Mouse (Mus musculus): ENCODE measurements around the gene Vmn2r27.
A peak's percentile ranks its signal among the peaks of the same experiment; 100 is the strongest.

The Vmn2r27 gene

DNA sequence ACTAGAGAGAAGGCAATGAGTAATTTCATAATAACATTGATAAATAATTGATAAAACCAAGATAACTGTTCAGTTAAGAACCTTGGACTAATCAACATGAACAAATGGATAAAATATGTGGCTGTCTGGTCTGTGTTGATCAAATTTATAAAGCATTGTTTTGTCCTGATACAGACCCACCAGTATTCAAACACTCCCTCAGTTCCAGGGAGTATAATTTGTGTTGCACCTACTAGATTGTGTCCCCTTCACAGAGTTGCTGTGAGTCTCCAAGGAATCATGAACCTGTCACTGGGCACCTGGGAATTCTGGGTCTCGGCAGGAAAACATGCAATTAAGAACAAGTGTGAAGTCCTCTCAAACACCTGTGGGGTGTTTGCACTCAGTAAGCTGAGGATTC, at the start of gene Vmn2r27:
Gene Vmn2r27 (minus strand): TSS at position 101 of the 400 bp plus-strand sequence.
- no peak for DNase-seq (ENCODE audit: low read depth, low spot score)

- no peak for DNase-seq (ENCODE audit: low read depth, low spot score)
Observed at GRCm38 (mm10) chr6:124278291-124278690, 46.6 kb upstream of the Vmn2r27 start.

GRCm38 (mm10) chr6:124277641-124278040, 46.0 kb upstream of the Vmn2r27 start:
- DNase-seq (ENCODE audit: low read depth, low spot score) = no peak

DNA sequence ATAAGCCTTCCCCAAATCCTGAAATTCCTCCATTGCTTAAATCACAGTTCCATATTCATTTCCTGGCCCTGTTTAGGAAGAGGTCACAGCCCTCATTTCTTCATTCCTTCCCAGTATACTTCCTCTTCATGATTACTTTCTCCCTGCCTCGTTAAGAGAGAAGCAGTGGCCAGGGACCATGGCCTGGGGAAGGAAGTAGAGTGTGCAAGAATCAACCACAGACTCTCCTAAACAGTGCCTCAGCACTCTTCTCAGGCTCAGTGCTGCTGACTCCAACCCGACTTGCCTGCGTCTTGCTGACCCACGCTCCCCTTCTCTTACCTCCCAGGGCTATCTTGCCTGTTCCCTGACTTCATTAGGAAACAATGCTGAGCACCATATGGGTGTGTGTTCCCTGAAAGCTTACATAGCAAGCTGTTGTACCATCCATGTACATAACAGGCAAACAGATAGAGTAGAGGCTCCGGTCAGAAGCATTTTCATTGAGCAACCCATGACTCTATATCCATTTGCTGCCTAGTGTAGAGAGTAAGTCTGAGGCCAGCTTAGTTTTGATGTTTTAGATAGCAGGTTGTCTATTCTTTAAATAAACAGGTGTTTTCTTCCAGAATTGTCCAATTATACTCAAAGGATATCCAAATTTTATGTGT, 41.7 kb upstream of the Vmn2r27 start:
- peak; percentile 39 for DNase-seq (ENCODE audit: low read depth, low spot score)

DNA sequence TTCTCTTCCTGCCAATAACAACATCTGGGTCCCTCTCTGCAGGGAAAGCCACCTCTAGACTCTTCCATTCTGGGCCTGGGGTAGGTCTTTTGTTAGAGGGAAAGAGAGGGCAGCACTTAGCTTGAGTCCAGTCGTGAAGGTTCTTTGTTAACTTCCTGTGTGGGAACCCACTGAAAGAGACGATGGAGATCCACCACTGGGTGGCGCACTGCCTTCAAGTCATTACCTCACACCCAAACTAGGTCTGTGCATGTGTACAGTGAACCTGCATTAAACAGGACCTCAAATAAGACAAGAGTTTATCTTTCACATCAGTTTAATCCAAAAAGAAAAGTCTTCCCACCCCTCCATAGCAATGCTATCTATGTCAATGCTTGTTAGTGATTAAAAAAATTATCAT, 31.0 kb upstream of the Vmn2r27 start:
- DNase-seq (ENCODE audit: low read depth, low spot score) = peak; percentile 32

DNA sequence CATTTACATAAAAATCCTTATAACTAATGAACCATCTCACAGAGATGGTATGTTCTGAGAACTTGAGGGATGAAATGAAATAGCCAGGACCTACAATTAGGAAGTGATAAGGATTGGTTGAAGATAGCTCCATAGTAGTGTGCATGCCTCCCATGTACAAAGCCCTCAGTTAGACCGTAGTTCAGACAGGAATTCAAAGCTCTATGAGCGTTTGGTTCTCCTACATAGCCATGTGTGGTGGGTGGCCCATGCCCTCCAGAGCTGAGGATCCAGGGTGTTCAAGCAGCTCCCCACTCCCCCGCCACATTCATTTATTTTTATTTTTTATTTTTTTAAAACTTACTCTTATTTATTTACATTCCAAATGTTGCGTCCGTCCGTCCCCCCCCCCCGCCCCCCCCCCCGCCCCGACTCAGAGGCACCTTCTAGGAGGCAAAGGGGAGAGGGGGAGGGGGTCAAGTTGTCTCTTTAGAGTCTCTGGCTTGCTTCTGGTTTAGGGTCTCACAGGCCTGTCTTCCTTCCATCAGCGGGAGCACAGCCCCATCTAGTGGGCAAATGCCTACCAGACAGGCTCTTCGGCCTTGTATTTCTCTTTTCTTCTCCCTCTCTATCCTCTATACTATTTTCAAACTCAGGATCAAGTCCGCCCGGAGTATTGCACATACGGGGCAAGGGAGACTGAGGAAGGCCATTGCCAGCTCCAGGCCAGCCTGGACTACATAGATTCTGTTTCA, 28.7 kb upstream of the Vmn2r27 start:
- DNase-seq (ENCODE audit: low read depth, low spot score) = no peak

DNA sequence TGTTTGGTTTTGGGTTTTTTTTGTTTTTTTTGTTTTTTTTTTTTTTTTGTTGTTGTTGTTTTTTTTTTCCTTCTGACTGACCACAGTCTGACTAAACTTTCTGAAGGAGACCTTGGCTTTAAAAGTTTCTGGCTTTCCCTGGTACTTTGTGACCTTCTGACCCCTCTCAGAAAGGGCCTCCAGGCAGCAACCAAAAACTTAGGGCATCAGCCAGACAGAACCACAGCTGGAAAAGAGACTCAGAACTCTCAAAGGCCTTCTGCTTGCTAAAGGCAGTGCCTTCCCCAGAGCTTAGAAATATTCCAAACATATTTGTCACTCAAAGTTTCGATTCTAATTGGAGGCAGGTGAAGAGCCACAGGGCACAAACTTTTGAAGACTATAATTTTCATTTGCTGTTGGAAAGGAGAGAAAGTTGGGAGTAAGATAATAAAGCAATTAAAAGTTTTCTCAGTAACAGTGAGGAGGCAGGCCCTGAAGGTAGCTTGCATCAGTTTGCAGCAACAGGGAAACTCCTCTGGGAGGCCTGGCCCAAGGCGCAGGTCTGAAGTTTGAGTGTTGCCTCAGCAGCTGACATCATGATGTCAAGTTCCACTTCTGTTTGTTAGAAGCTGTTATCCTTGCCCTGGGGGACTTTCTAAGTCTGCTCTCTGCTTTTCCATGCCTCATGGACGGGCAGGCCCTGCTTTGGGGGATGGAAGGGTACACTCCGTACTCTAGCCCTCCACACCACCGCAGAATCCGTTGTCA, 24.2 kb upstream of the Vmn2r27 start:
- peak; percentile 47 for DNase-seq (ENCODE audit: low read depth, low spot score)

DNA sequence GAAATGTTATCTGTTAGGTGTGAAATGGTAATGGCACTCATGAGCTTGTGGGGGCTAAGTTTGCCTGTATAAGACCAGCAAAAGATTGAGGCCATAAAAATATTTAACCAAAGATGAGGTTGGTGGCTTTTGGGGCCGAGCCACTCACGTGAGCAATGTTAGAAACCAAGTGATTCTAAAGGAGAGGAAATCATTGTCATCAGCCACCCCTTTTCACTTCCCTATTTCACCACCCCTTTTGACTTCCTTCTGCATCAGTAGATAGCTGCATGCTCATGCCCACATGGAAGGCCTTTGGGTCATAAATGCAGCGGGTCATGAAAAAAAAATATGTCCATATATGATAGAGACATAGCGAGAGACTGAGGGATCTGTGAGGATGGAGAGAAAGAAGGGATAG, 29.5 kb downstream of the Vmn2r27 start:
- DNase-seq (ENCODE audit: low read depth, low spot score) = peak; percentile 7

DNA sequence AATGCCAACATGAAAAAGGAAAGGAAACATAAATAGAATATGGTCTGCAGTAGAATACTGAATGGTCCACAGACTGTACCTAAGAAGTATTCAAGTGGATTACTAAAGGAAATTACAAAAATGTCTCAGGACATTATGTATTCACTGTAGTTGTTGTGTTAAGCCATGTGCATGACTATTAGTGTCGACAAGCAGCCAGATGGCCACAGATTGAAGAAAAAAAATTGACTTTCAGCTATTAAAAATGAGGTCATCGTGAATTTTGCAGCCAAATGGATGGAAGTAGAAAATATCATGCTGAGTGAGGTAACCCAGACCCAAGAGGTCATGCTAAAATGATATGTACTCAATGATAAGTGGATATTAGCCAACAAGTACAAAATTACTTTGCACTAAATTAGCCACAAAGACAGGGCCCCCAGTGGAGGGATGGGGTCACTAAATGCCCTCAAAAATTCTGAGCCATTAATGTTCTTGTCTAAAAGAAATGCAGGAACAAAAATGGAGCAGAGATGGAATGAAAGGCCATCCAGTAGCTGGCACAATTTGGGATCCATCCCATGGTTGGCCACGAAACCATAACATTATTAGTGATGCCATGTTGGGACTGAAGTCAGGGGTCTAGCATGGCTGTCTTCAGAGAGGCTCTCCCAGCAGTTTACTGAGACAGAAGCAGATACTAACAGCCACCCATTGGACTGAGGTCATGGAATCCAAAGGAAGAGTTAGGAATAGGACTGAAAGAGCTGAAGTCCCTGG, 63.0 kb downstream of the Vmn2r27 start:
- DNase-seq (ENCODE audit: low read depth, low spot score) = peak; percentile 8

DNA sequence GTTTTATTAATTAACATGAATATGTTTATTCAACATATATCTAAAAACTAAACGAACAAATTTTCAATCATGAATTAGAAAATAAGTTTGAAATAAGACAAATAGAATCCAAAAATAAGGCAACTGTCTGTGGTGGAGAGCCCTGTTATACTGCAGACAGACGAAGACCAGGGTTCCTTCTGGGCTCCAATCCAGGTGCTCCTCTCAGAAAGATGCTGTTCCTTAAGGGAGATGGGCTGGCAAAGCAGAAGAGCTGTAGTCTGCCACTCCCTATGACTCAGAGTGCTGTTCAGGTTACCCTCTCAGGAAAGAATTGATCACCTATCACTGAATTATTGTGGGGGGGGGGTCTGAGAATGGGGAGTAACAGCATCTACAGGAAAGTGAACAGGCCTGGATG, 65.1 kb downstream of the Vmn2r27 start:
- DNase-seq (ENCODE audit: low read depth, low spot score) = no peak

DNA sequence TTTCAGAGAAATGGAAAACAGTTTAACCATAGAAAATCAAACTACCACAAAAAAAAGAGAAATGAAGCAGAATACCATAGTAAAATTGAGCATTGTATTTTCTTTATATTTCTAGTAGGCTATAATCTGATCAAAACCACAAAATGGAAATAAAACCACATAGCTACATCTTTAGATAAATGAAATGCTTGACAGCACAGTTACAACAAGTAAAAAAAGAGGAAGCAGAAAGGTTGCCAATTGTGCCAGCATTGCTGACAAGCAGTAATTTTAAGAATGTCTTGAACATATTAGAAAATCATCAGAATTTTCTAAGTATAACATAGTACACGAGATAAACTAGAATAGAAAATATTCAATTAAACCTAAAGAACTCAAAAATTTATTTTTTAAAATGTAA, 81.8 kb downstream of the Vmn2r27 start:
- no peak for DNase-seq (ENCODE audit: low read depth, low spot score)
